Mouse (Mus musculus) embryonic facial prominence, embryonic 13.5 days (tissue): ENCODE measurements at regions not wholly inside any gene's neighbourhood (a gene's known extent, or its start where the extent isn't known, plus 50 kb on each side); places are given as distances from the start of the nearest gene placed in this dataset.

Experiments
- ATAC-seq: fragments of 200-750 bp; cut with Nextera tagmentation; 2 replicates; pipeline ENCODE4 v1.8.0; 2017; ENCODE audit warnings: low read depth; ENCODE audit not compliant: insufficient number of reproducible peaks, insufficient read depth, low FRiP score, low TSS enrichment
- H3K27ac ChIP-seq: fragments of 300-500 bp; sonication (generic); 2 replicates; pipeline ENCODE4 v1.5.1; 2015; ENCODE audit warnings: moderate library complexity, mild to moderate bottlenecking, inconsistent platforms
- H3K27me3 ChIP-seq: fragments of 300-500 bp; sonication (generic); 2 replicates; pipeline ENCODE4 v1.6.1; 2015; ENCODE audit warnings: mild to moderate bottlenecking, inconsistent platforms
- H3K36me3 ChIP-seq: fragments of 300-500 bp; sonication (generic); 2 replicates; pipeline ENCODE4 v1.6.1; 2015; ENCODE audit warnings: mild to moderate bottlenecking, inconsistent platforms
- H3K4me1 ChIP-seq: fragments of 300-500 bp; sonication (generic); 2 replicates; pipeline ENCODE4 v1.6.1; 2015; ENCODE audit warnings: inconsistent platforms
- H3K4me2 ChIP-seq: fragments of 300-500 bp; sonication (generic); 2 replicates; pipeline ENCODE4 v1.6.1; 2015; ENCODE audit warnings: moderate library complexity, mild to moderate bottlenecking, inconsistent platforms
- H3K4me3 ChIP-seq: fragments of 300-500 bp; sonication (generic); 2 replicates; pipeline ENCODE4 v1.5.1; 2015; ENCODE audit warnings: mild to moderate bottlenecking, inconsistent platforms
- H3K9ac ChIP-seq: fragments of 300-500 bp; sonication (generic); 2 replicates; pipeline ENCODE4 v1.6.1; 2015; ENCODE audit warnings: mild to moderate bottlenecking, inconsistent platforms
- H3K9me3 ChIP-seq: fragments of 300-500 bp; sonication (generic); 2 replicates; pipeline ENCODE4 v1.6.1; 2016; ENCODE audit warnings: inconsistent platforms
- WGBS: fragments of 180-500 bp; shearing (Covaris S2); methylation state at CpG from one replicate; pipeline ENCODE4 v1.1.7; 2015; ENCODE audit warnings: mixed read lengths; 5-methylcytosine and 5-hydroxymethylcytosine counted together

DNA sequence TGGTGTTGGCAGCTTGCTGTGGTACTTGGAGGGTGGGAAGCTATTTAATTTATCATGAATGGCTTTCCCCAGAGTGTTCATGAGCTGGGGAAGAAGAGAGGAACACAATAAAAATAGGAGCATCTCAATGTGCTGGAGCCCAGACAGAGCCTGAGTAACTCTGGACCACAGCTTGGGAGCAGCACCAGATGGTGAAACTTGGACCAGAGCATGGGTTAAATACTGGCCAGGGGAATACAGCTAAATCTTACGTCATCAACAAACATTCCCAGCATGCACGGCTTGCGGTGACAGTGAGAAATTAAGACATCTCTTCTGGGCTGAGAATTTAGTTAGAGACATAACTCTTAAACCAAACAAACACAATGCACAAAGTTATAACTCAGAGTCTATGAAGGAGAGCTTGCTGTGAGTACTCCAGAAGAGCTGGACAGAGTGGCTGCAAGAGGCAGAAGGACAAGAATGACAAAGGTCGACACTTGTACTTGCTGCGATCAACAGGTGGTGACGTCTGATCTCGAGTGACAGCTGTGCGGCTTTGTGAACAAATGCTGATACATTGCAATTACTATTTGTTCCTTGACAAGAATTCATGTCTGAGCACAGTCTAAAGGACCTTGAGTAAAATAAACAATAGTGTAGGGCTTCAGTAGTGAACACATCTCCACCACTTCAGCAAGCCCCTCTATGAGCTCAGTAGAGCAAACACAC is 140.1 kb upstream of the Eci2 start:
- Histone ChIP-seq H3K4me3 (no peak overlapping the region), H3K9ac (no peak overlapping the region), H3K4me1 (0 out of 2 replicates have a peak, but pooled peaks cover 1% of the 10 kb centered on the region), H3K27ac (no peak overlapping the region), H3K9me3 (no peaks in the 10 kb centered on the region), H3K4me2 (no peak overlapping the region), H3K27me3 (no peaks in the 10 kb centered on the region), H3K36me3 (no peaks in the 10 kb centered on the region)
- 80% methylated on average over 8 of the region's 8 CpGs for WGBS
- no peak for ATAC-seq

DNA sequence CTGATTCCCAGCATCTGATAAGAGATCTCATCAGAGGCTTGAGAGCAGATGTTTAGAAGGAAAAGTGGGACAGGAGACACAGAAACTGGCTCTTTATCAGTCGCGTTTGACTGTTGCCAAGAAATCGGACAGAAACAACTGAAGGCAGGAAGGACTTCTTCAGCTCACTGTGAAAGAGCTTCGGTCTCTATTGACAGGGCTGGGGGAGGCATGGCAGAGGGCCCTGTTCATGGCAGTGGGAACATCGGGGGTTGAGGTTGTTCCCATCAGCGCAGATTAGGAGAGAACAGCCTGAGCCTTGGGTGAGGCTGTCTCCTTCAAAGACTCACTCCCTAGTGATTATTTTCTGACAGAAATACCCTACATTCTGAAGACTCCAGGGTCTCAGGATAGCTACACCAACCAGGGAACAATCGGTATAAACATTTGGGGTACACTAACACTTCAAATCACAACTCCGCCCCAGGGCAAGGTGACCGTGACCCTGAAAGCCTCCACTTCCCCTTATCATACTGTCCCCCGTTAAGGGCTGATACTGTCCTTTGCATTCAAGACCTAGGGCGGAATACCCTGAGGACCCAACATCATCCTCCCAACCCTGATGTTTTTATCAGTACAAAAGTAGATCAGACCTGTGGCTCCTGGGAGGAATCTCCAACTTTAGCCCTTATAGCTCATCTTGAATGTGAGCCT is 144.8 kb upstream of the Eci2 start:
- Histone ChIP-seq H3K36me3 (no peaks in the 10 kb centered on the region), H3K9me3 (no peaks in the 10 kb centered on the region), H3K27me3 (no peaks in the 10 kb centered on the region), H3K27ac (no peak overlapping the region), H3K4me1 (peaks cover 14% of the 10 kb centered on the region; the same call in 1 of the 2 replicates), H3K4me3 (no peak overlapping the region), H3K4me2 (no peak overlapping the region), H3K9ac (no peak overlapping the region)
- ATAC-seq, result no peak
- 83% methylated on average over 11 of the region's 11 CpGs for WGBS

DNA sequence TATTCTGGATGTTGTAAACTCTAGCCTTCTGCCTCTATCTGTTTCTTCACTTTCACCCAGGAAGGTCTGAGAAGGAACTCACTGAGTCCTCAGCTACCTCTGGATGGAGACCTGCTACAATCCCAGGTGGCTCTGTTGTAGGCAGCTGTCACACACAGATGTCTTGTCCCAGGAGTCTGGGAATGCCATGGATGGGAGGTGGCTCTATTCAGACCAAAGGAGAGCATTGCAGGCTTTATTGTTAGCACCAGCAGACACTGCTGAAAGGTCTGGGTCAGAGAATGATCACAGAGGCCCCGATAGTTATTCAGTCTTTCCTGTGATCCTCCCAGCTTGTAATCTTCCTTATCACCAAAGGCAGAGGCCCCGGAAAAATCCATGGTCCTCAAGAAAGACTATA is 146.6 kb upstream of the Eci2 start:
- Histone ChIP-seq H3K4me3 (no peak overlapping the region), H3K27ac (no peak overlapping the region), H3K4me1 (peaks cover 14% of the 10 kb centered on the region; the same call in 1 of the 2 replicates), H3K9me3 (no peaks in the 10 kb centered on the region), H3K9ac (no peak overlapping the region), H3K36me3 (no peaks in the 10 kb centered on the region), H3K27me3 (no peaks in the 10 kb centered on the region), H3K4me2 (no peak overlapping the region)
- ATAC-seq, result no peak
- WGBS, result 68% methylated on average over 2 of the region's 2 CpGs

DNA sequence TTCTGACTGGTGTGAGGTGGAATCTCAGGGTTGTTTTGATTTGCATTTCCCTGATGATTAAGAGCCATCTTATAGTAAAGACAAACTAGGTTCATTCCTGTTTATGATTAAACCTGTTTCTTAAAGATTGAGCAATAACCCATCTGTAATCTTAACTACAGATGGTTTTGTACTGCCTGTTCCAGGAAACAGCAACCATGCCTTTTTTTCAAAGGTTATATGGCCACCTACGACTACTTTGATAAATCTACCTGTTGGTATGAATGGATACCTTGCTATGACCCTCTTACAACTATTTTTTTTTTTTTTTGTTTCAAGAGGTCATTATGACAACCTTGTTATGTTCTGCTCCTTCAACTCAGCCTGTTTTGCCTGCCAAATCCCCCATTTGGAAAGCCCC is 148.7 kb upstream of the Eci2 start:
- Histone ChIP-seq H3K4me3 (no peak overlapping the region), H3K9ac (no peak overlapping the region), H3K4me1 (peaks cover 14% of the 10 kb centered on the region; the same call in 1 of the 2 replicates), H3K36me3 (no peaks in the 10 kb centered on the region), H3K9me3 (no peaks in the 10 kb centered on the region), H3K4me2 (no peak overlapping the region), H3K27me3 (no peaks in the 10 kb centered on the region), H3K27ac (no peak overlapping the region)
- ATAC-seq, result no peak
- WGBS, result 84% methylated on average over 1 of the region's 1 CpGs

DNA sequence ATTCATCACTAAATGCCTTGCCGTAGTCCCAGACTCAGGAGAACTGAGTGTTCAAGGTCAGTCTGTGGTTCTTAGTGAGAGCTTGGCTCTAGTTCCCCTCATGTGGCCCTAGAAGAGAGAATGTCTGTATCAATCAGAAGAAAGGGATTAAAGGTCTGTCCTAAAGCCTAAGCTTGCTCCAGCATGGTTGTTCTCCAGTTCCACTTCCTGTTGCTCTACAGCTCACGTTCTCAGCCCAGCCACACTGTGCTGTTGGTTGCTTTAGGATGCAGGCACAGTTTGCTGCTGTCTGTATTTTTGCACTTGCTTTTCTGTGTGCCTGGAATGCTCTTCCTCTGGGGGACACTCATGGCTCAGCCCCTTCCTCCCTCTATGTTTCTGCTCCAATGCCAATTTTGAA is 150.4 kb upstream of the Eci2 start:
- no peak overlapping the region; the same call in 1 of the 2 replicates for H3K27ac ChIP-seq
- H3K4me2 ChIP-seq, result no peak overlapping the region
- H3K4me1 ChIP-seq, result peaks cover 10% of the 10 kb centered on the region; the same call in 1 of the 2 replicates
- H3K36me3 ChIP-seq, result no peaks in the 10 kb centered on the region
- H3K9me3 ChIP-seq, result no peaks in the 10 kb centered on the region
- no peak overlapping the region for H3K4me3 ChIP-seq
- WGBS, result 43% methylated on average over 2 of the region's 2 CpGs
- no peak overlapping the region for H3K9ac ChIP-seq
- H3K27me3 ChIP-seq, result no peaks in the 10 kb centered on the region
- ATAC-seq, result no peak

DNA sequence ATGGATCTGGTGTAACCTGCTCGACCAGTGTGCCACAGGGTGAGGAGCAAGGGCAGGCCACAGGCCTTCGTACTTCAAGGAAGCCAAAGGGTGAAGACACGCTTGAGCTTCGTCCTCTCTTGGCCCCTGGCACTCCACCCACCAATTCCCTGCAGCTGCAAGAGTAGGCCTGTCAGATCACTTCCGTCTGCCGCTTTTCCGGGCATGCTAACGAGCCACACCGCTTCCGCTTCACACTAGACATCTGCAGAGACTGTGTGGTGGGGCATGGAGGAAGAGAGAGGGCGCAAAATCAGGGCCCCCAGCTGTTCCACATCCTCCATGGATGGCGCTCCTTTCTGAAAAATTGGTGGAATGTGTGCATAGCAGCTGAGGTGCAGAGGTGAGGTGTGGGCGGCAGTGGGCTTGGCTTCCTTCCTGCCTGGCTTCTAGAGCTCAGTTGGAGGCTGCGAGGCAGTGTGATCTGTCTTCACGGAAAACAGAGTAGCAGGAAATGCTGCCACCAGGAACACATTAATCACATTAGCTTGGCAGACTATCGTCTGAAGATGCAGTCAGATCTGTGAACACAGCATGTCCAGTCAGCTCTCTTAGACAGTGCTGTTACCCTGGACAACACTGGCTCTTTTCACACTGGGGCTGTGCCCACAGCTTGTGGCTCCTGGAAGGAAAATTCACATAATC is 162.3 kb upstream of the Eci2 start:
- Histone ChIP-seq H3K9ac (no peak overlapping the region), H3K27ac (peak overlapping the region; percentile 58; the same call in 1 of the 2 replicates), H3K4me2 (peak overlapping the region; percentile 32), H3K9me3 (no peaks in the 10 kb centered on the region), H3K4me3 (no peak overlapping the region), H3K4me1 (peaks cover 11% of the 10 kb centered on the region), H3K36me3 (no peaks in the 10 kb centered on the region), H3K27me3 (no peaks in the 10 kb centered on the region)
- peak; percentile 64; the same call in 1 of the 2 replicates for ATAC-seq
- WGBS, result 10% methylated on average over 16 of the region's 16 CpGs

DNA sequence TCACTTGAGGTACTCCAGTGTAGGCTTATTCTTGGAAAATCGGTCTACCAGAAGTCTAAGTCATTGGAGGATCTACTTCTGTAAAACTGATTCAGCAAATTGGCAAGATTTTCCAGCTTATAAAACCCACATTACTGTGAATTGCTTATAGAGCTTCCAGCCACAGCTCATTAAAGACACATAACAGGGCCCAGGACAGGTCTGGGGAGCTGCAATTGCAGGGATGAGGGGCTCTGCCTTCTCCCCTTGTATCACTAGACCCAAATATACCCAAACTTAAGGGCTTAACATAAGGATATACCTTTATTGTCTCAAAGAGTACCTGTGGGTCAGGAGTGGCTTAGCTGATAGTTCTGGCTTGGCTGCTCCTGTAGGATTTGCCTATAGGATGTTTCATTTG is 175.2 kb upstream of the Eci2 start:
- WGBS, result 77% methylated on average over 1 of the region's 1 CpGs
- H3K36me3 ChIP-seq, result no peaks in the 10 kb centered on the region
- H3K4me2 ChIP-seq, result no peak overlapping the region
- H3K9ac ChIP-seq, result no peak overlapping the region
- no peak overlapping the region for H3K4me3 ChIP-seq
- H3K27me3 ChIP-seq, result no peaks in the 10 kb centered on the region
- no peaks in the 10 kb centered on the region for H3K9me3 ChIP-seq
- H3K27ac ChIP-seq, result no peak overlapping the region
- no peaks in the 10 kb centered on the region for H3K4me1 ChIP-seq
- ATAC-seq, result no peak

DNA sequence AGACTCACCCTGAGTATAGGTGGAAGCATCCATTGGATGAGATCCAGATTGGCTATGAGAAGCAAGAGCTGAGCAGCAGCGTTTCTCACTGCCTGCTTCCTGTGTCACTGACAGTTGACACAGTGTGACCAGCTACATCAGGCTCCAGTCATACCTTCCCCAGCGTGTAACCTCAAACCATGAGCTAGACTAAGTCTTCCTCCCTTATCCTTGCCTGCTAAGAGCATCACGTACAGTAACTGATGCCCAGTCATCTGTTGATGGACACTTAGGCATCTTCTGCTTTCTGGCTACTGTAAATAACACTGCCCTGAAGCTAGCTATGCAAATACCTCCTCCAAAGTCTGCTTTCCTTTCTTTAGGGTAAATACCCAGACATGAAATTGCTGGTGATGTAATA is 181.4 kb upstream of the Eci2 start:
- H3K4me1 ChIP-seq, result no peaks in the 10 kb centered on the region
- H3K4me3 ChIP-seq, result no peak overlapping the region
- WGBS, result 73% methylated on average over 3 of the region's 3 CpGs
- H3K27ac ChIP-seq, result no peak overlapping the region
- no peaks in the 10 kb centered on the region for H3K9me3 ChIP-seq
- H3K27me3 ChIP-seq, result no peaks in the 10 kb centered on the region
- H3K36me3 ChIP-seq, result no peaks in the 10 kb centered on the region
- H3K9ac ChIP-seq, result no peak overlapping the region
- ATAC-seq, result no peak
- no peak overlapping the region for H3K4me2 ChIP-seq

DNA sequence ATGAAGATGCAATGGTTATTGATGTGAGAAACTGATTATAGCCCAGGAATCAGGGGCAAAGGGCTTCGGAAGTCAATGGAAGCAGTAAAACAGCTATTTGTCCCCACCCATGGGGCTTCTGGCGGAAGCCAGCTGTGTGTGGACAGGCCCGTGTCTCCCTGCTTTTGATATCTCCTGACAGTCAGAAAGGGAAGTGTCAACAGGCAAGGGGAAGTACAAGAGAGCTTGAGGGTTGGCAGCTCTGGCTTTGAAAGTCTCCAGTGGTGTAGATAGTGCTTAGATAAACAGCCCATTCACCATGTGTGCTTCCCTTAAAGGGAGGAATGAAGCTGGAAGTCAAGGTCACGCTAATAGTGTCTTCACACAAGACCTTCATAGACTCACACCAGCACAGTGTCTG is 182.7 kb upstream of the Eci2 start:
- Histone ChIP-seq H3K36me3 (no peaks in the 10 kb centered on the region), H3K27me3 (no peaks in the 10 kb centered on the region), H3K9me3 (no peaks in the 10 kb centered on the region), H3K4me1 (no peaks in the 10 kb centered on the region), H3K4me2 (no peak overlapping the region), H3K9ac (no peak overlapping the region), H3K4me3 (no peak overlapping the region), H3K27ac (no peak overlapping the region)
- no peak for ATAC-seq
- WGBS, result 78% methylated on average over 4 of the region's 4 CpGs

DNA sequence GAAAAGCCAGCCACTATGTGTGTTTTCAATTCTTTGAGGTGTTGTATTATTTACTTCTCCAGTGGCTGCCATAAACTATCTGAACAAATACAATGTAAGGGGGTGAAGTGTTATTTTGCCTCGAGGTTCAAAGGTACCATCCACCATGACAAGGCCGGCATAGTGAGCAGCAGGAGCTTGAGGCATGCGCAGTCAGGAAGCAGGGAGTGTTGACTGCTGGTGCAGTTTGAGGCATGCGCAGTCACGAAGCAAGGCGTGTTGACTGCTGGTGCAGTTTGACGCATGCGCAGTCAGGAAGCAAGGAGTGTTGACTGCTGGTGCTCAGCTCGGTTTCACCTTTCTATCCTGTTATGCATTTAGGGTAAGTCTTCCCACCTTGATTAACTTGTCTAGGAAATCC is 184.9 kb upstream of the Eci2 start:
- no peaks in the 10 kb centered on the region for H3K4me1 ChIP-seq
- no peak overlapping the region for H3K4me2 ChIP-seq
- no peaks in the 10 kb centered on the region for H3K36me3 ChIP-seq
- H3K9ac ChIP-seq, result no peak overlapping the region
- no peaks in the 10 kb centered on the region for H3K27me3 ChIP-seq
- no peaks in the 10 kb centered on the region for H3K9me3 ChIP-seq
- no peak overlapping the region for H3K4me3 ChIP-seq
- no peak overlapping the region for H3K27ac ChIP-seq
- no peak for ATAC-seq
- WGBS, result 89% methylated on average over 9 of the region's 9 CpGs

DNA sequence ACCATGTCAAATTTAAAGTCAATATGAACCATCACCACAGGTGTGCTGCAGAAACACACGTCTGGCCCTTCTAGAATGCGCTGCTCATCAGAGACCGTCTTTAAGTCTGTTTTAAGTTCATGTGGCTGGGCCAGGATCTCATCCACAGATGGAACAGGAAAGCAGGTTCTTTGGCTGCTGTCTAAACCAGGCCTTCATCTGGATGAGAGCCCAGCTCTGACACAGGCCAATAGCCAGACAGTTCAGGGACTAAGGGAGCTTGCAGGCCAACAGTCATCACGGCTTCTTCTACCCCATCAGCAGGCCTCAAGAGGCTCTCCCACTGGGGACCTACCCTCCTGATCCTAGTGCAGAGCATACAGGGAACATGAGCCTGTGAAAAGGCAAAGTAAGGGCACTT is 185.4 kb upstream of the Eci2 start:
- ATAC-seq, result no peak
- H3K27ac ChIP-seq, result no peak overlapping the region
- WGBS, result 85% methylated on average over 4 of the region's 4 CpGs
- no peaks in the 10 kb centered on the region for H3K36me3 ChIP-seq
- no peaks in the 10 kb centered on the region for H3K27me3 ChIP-seq
- no peak overlapping the region for H3K4me2 ChIP-seq
- no peak overlapping the region for H3K9ac ChIP-seq
- H3K4me3 ChIP-seq, result no peak overlapping the region
- H3K4me1 ChIP-seq, result no peaks in the 10 kb centered on the region
- no peaks in the 10 kb centered on the region for H3K9me3 ChIP-seq

DNA sequence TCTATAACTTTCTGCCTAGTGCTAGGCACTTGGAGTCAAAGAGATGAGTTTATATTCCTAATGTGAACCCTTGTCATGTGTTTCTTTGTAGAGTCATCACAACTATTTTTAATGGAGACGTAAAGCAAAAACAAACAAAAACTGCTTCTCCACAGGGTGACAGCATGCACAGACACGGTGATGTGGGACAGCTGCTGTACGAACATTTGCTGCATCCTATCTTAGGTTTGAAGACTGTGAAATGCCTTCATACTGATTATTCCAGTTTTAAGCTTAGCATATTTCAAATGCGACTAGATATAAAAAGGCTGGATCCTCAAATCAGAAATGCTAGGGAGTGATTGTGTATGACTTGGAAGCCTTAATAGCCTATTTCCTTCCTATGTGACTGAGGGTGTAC is 187.3 kb upstream of the Eci2 start:
- Histone ChIP-seq H3K9me3 (no peaks in the 10 kb centered on the region), H3K27ac (no peak overlapping the region), H3K27me3 (no peaks in the 10 kb centered on the region), H3K36me3 (no peaks in the 10 kb centered on the region), H3K9ac (no peak overlapping the region), H3K4me3 (no peak overlapping the region), H3K4me2 (no peak overlapping the region), H3K4me1 (no peaks in the 10 kb centered on the region)
- WGBS, result 87% methylated on average over 4 of the region's 4 CpGs
- ATAC-seq, result no peak
